Mouse (Mus musculus): ENCODE measurements around the gene Acsf2. TPM values are rescaled to one million over a fixed set of nuclear protein-coding genes. Genes with fewer than 3 reads are reported as not detected.

Acsf2 gene
- polyA plus RNA-seq, 1 experiment from 2014 or later = 2.6 TPM

DNA sequence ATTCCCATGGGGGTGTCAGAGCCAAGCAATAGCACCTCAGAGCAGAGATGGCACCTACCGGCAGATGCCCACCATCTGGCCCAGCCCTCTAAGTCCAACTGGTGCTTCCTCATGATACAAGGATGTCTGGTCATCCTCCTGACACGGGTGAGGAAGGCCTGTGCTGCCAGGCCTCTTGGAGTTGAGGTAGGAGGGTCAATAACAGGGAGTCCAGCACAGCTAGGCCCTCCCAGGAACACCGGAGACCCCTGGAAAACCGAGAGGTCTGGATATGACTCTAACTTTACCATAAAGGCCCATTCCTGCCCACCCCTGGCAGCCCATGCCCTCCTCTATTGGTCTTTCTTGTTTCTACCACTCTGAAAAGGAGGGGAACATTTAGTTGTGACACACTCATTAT is 59.3 kb downstream of the Acsf2 start:
- no peaks in the 10 kb centered on the region for H3K27me3 ChIP-seq (replicated peaks)
- WGBS = 92% methylated on average over 4 of the region's 4 CpGs
- no peak overlapping the region for H3K9ac ChIP-seq
- H3K9me3 ChIP-seq = no peaks in the 10 kb centered on the region
- no peak overlapping the region for H3K4me3 ChIP-seq
- no peak overlapping the region for H3K27ac ChIP-seq
- H3K4me2 ChIP-seq (replicated peaks) = no peak overlapping the region
- no peak for ATAC-seq (ENCODE audit: low FRiP score, low read depth)
- H3K4me1 ChIP-seq = 0 out of 2 replicates have a peak, but pooled peaks cover 4% of the 10 kb centered on the region
- H3K36me3 ChIP-seq = no peaks in the 10 kb centered on the region; the same call in 1 of the 2 replicates

GRCm38 (mm10) chr11:94539761-94540160 is 61.9 kb downstream of the Acsf2 start:
- Histone ChIP-seq H3K36me3 (no peaks in the 10 kb centered on the region; the same call in 1 of the 2 replicates), H3K4me1 (0 out of 2 replicates have a peak, but pooled peaks cover 4% of the 10 kb centered on the region), H3K9me3 (no peaks in the 10 kb centered on the region), H3K9ac (no peak overlapping the region), H3K27ac (no peak overlapping the region), H3K27me3 (replicated peaks) (no peaks in the 10 kb centered on the region), H3K4me3 (no peak overlapping the region), H3K4me2 (replicated peaks) (no peak overlapping the region)
- WGBS = 72% methylated on average over 7 of the region's 7 CpGs
- ATAC-seq (ENCODE audit: low FRiP score, low read depth) = no peak

DNA sequence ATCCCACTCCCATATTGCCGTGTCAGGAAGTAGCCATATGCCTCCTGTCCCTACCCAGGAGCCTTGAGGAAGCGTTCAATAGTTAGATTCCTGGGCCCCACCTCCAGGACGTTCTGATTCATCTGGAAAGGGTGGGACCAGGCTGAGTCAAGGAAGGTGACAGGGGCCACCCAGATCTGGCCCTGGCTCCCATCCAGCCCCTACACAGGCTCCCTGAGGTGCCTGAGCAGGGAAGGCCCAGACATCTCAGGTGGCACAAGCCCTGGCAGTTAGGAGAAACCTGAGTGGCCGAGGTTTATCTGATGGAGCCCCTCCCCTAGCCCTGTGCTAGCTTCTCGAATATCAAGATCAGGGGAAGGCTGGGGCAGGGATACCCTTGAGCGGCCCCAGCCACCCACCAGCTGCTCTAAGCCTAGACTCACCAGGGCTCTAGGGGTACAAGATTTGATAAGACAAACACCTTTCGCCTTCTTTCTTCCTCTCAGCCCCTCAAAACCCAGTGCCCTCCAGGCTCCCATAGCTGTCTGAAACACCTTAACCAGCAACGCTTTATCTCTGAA is 62.9 kb downstream of the Acsf2 start:
- no peak overlapping the region for H3K27ac ChIP-seq
- H3K36me3 ChIP-seq = no peaks in the 10 kb centered on the region; the same call in 1 of the 2 replicates
- no peak for ATAC-seq (ENCODE audit: low FRiP score, low read depth)
- H3K4me2 ChIP-seq (replicated peaks) = no peak overlapping the region
- H3K9ac ChIP-seq = no peak overlapping the region
- H3K9me3 ChIP-seq = no peaks in the 10 kb centered on the region
- H3K27me3 ChIP-seq (replicated peaks) = no peaks in the 10 kb centered on the region
- WGBS = 68% methylated on average over 8 of the region's 8 CpGs
- no peak overlapping the region for H3K4me3 ChIP-seq
- no peaks in the 10 kb centered on the region for H3K4me1 ChIP-seq

GRCm38 (mm10) chr11:94533171-94533570 is 68.5 kb downstream of the Acsf2 start:
- Histone ChIP-seq H3K4me3 (no peak overlapping the region), H3K4me1 (no peaks in the 10 kb centered on the region), H3K9ac (no peak overlapping the region), H3K36me3 (no peaks in the 10 kb centered on the region), H3K4me2 (replicated peaks) (no peak overlapping the region), H3K9me3 (no peaks in the 10 kb centered on the region), H3K27me3 (replicated peaks) (no peaks in the 10 kb centered on the region), H3K27ac (no peak overlapping the region)
- no peak for ATAC-seq (ENCODE audit: low FRiP score, low read depth)
- WGBS = 82% methylated on average over 8 of the region's 8 CpGs

- Histone ChIP-seq H3K9me3 (no peaks in the 10 kb centered on the region), H3K4me3 (no peak overlapping the region), H3K36me3 (no peaks in the 10 kb centered on the region), H3K4me2 (replicated peaks) (no peak overlapping the region), H3K4me1 (0 out of 2 replicates have a peak, but pooled peaks cover 4% of the 10 kb centered on the region), H3K27ac (no peak overlapping the region), H3K27me3 (replicated peaks) (no peaks in the 10 kb centered on the region), H3K9ac (no peak overlapping the region)
- no peak for ATAC-seq (ENCODE audit: low FRiP score, low read depth)
- 59% methylated on average over 3 of the region's 3 CpGs for WGBS
These were observed 72.8 kb downstream of the Acsf2 start for GRCm38 (mm10) chr11:94528879-94529278.

GRCm38 (mm10) chr11:94526171-94526879 is 75.3 kb downstream of the Acsf2 start:
- H3K4me1 ChIP-seq = peaks cover 7% of the 10 kb centered on the region; the same call in 1 of the 2 replicates
- no peaks in the 10 kb centered on the region for H3K9me3 ChIP-seq
- 42% methylated on average over 9 of the region's 9 CpGs for WGBS
- no peak overlapping the region for H3K4me3 ChIP-seq
- no peak overlapping the region for H3K9ac ChIP-seq
- H3K27ac ChIP-seq = no peak overlapping the region
- H3K4me2 ChIP-seq (replicated peaks) = no peak overlapping the region
- ATAC-seq (ENCODE audit: low FRiP score, low read depth) = no peak
- no peaks in the 10 kb centered on the region for H3K27me3 ChIP-seq (replicated peaks)
- H3K36me3 ChIP-seq = no peaks in the 10 kb centered on the region

- peak; percentile 53 for ATAC-seq (ENCODE audit: low FRiP score, low read depth)
- Histone ChIP-seq H3K4me2 (replicated peaks) (peak within 1 kb of the TSS; percentile 87), H3K4me1 (peaks cover 10% of the 10 kb centered on the region), H3K27me3 (replicated peaks) (no peaks in the 10 kb centered on the region), H3K27ac (no peak within 1 kb of the TSS), H3K9ac (peak within 1 kb of the TSS; percentile 60), H3K9me3 (no peaks in the 10 kb centered on the region), H3K4me3 (peak within 1 kb of the TSS; percentile 50), H3K36me3 (no peaks in the 10 kb centered on the region)
- under 1% methylated on average over 42 of the region's 42 CpGs for WGBS
These were observed 80.3 kb downstream of the Acsf2 start, which contains the start of gene Mycbpap for GRCm38 (mm10) chr11:94521219-94521843. Gene Mycbpap (minus strand): TSS chr11:94521742.

DNA sequence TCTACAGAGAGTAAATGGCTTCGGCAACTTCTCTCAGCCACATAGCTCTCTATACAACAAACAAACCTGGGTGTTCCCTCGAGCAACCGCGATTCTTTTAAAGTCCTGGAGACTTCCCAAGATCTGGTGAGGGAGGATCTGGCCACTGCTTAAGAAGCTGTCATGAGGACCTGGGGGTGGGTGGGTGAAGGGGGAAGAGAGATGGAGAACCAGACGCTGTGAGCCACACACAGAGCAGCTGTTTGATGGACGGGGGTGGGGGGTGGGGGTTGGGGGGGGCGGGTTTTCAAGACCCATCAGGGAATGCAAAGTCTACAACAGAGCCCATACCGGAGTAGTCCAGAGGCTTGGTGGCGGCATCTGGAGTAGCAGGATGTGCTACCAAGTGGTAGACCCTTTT is 88.2 kb downstream of the Acsf2 start:
- ATAC-seq (ENCODE audit: low FRiP score, low read depth) = no peak
- Histone ChIP-seq H3K27ac (no peak overlapping the region), H3K4me1 (no peaks in the 10 kb centered on the region; the same call in 1 of the 2 replicates), H3K27me3 (replicated peaks) (no peaks in the 10 kb centered on the region), H3K9ac (no peak overlapping the region), H3K36me3 (no peaks in the 10 kb centered on the region), H3K9me3 (no peaks in the 10 kb centered on the region), H3K4me3 (no peak overlapping the region), H3K4me2 (replicated peaks) (no peak overlapping the region)
- WGBS = 71% methylated on average over 9 of the region's 9 CpGs

- H3K4me1 ChIP-seq = no peaks in the 10 kb centered on the region
These were observed 92.7 kb downstream of the Acsf2 start for GRCm38 (mm10) chr11:94508976-94509375.

More at GRCm38 (mm10) chr11:94508976-94509375, 92.7 kb downstream of the Acsf2 start:
- Histone ChIP-seq H3K4me2 (replicated peaks) (no peak overlapping the region), H3K27ac (no peak overlapping the region), H3K27me3 (replicated peaks) (no peaks in the 10 kb centered on the region), H3K9ac (no peak overlapping the region), H3K9me3 (no peaks in the 10 kb centered on the region), H3K4me3 (no peak overlapping the region), H3K36me3 (no peaks in the 10 kb centered on the region)
- 93% methylated on average over 10 of the region's 10 CpGs for WGBS
- no peak for ATAC-seq (ENCODE audit: low FRiP score, low read depth)

Other genes starting within 250 kb of the Acsf2 start
- gene Abcc3, start 208.9 kb downstream of the Acsf2 start, polyA plus RNA-seq (2016; fragmentation: Nextera tagmentation; extraction: Ambion mirVana) = 0.52 and 1.0 TPM in 2 replicates
- 10.3 and 12.0 TPM in 2 replicates for gene Cacna1g, start 127.7 kb downstream of the Acsf2 start, polyA plus RNA-seq (2016; fragmentation: Nextera tagmentation; extraction: Ambion mirVana)
- 0.19 TPM in 1 of 2 replicates, not detected in the other for gene Spata20, start 115.7 kb downstream of the Acsf2 start, polyA plus RNA-seq (2016; fragmentation: Nextera tagmentation; extraction: Ambion mirVana)
- gene Epn3, start 101.9 kb downstream of the Acsf2 start, polyA plus RNA-seq (2016; fragmentation: Nextera tagmentation; extraction: Ambion mirVana) = 0.43 and 0.62 TPM in 2 replicates
- gene Mycbpap, start 80.1 kb downstream of the Acsf2 start, polyA plus RNA-seq (2016; fragmentation: Nextera tagmentation; extraction: Ambion mirVana) = 1.8 and 2.5 TPM in 2 replicates
- gene Rsad1, start 52.6 kb downstream of the Acsf2 start, polyA plus RNA-seq (2016; fragmentation: Nextera tagmentation; extraction: Ambion mirVana) = 3.8 and 4.1 TPM in 2 replicates
- gene Chad, start 36.8 kb downstream of the Acsf2 start, polyA plus RNA-seq (2016; fragmentation: Nextera tagmentation; extraction: Ambion mirVana) = 1.3 and 1.5 TPM in 2 replicates
- 201 and 203 TPM in 2 replicates for gene Lrrc59, start 27.9 kb upstream of the Acsf2 start, polyA plus RNA-seq (2016; fragmentation: Nextera tagmentation; extraction: Ambion mirVana)
- gene Mrpl27, start 51.9 kb upstream of the Acsf2 start, polyA plus RNA-seq (2016; fragmentation: Nextera tagmentation; extraction: Ambion mirVana) = 128 and 134 TPM in 2 replicates
- 19.8 and 23.0 TPM in 2 replicates for gene Eme1, start 52.1 kb upstream of the Acsf2 start, polyA plus RNA-seq (2016; fragmentation: Nextera tagmentation; extraction: Ambion mirVana)
- 18.5 and 19.5 TPM in 2 replicates for gene Xylt2, start 75.6 kb upstream of the Acsf2 start, polyA plus RNA-seq (2016; fragmentation: Nextera tagmentation; extraction: Ambion mirVana)
- gene Gm11541, start 102.6 kb upstream of the Acsf2 start, polyA plus RNA-seq (2016; fragmentation: Nextera tagmentation; extraction: Ambion mirVana) = 0.15 TPM in 1 of 2 replicates, not detected in the other
- gene Cdc34b, start 139.9 kb upstream of the Acsf2 start, polyA plus RNA-seq (2016; fragmentation: Nextera tagmentation; extraction: Ambion mirVana) = not detected in 2 replicates
- gene Tmem92, start 180.8 kb upstream of the Acsf2 start, polyA plus RNA-seq (2016; fragmentation: Nextera tagmentation; extraction: Ambion mirVana) = not detected in 2 replicates

All from neural tube, embryonic 12.5 days (tissue).